Mouse (Mus musculus): ENCODE results near the gene Cfap44. TPM values are rescaled to one million over a fixed set of nuclear protein-coding genes. Genes with fewer than 3 reads are reported as not detected.
A peak's percentile ranks its signal among the peaks of the same experiment; 100 is the strongest.

Cfap44 gene
- polyA plus RNA-seq, 1 experiment from 2014 or later: 0.98 TPM

GRCm38 (mm10) chr16:44496971-44497464 is 102.4 kb downstream of the Cfap44 start:
- Histone ChIP-seq H3K27me3 (no peaks in the 10 kb centered on the region), H3K4me3 (no peak overlapping the region), H3K27ac (peak overlapping the region; percentile 60; the same call in 1 of the 2 replicates), H3K4me1 (peaks cover 35% of the 10 kb centered on the region), H3K4me2 (no peak overlapping the region), H3K36me3 (peaks cover 91% of the 10 kb centered on the region), H3K9ac (no peak overlapping the region), H3K9me3 (no peaks in the 10 kb centered on the region)
- ATAC-seq (ENCODE audit: insufficient number of reproducible peaks, insufficient read depth, low FRiP score, low TSS enrichment, low read depth): no peak
- WGBS: 81% methylated on average over 15 of the region's 15 CpGs

- no peak for ATAC-seq (ENCODE audit: insufficient number of reproducible peaks, insufficient read depth, low FRiP score, low TSS enrichment, low read depth)
- Histone ChIP-seq H3K4me3 (no peak overlapping the region), H3K27ac (no peak overlapping the region), H3K9ac (no peak overlapping the region), H3K36me3 (peaks cover 90% of the 10 kb centered on the region), H3K9me3 (no peaks in the 10 kb centered on the region), H3K4me2 (no peak overlapping the region), H3K4me1 (peaks cover 38% of the 10 kb centered on the region), H3K27me3 (no peaks in the 10 kb centered on the region)
- 92% methylated on average over 3 of the region's 3 CpGs for WGBS
Observed at GRCm38 (mm10) chr16:44498447-44498846, 103.9 kb downstream of the Cfap44 start.

- no peak overlapping the region for H3K4me2 ChIP-seq
- peaks cover 5% of the 10 kb centered on the region; the same call in 1 of the 2 replicates for H3K9me3 ChIP-seq
- H3K4me3 ChIP-seq: no peak overlapping the region
- H3K9ac ChIP-seq: no peak overlapping the region
- H3K27me3 ChIP-seq: no peaks in the 10 kb centered on the region
- H3K4me1 ChIP-seq: peaks cover 21% of the 10 kb centered on the region
- H3K27ac ChIP-seq: no peak overlapping the region
- ATAC-seq (ENCODE audit: insufficient number of reproducible peaks, insufficient read depth, low FRiP score, low TSS enrichment, low read depth): no peak
- H3K36me3 ChIP-seq: peaks cover 97% of the 10 kb centered on the region
- 93% methylated on average over 10 of the region's 10 CpGs for WGBS
Observed at GRCm38 (mm10) chr16:44501783-44502182, 107.2 kb downstream of the Cfap44 start.

- Histone ChIP-seq H3K9me3 (peaks cover 5% of the 10 kb centered on the region; the same call in 1 of the 2 replicates), H3K27me3 (no peaks in the 10 kb centered on the region), H3K36me3 (peaks cover 95% of the 10 kb centered on the region), H3K4me3 (no peak overlapping the region), H3K27ac (no peak overlapping the region), H3K9ac (no peak overlapping the region), H3K4me2 (no peak overlapping the region), H3K4me1 (peaks cover 27% of the 10 kb centered on the region)
- WGBS: 84% methylated on average over 7 of the region's 7 CpGs
- no peak for ATAC-seq (ENCODE audit: insufficient number of reproducible peaks, insufficient read depth, low FRiP score, low TSS enrichment, low read depth)
Observed at GRCm38 (mm10) chr16:44502325-44502724, 107.7 kb downstream of the Cfap44 start.

- Histone ChIP-seq H3K9ac (no peak overlapping the region), H3K4me2 (no peak overlapping the region), H3K36me3 (peaks cover 90% of the 10 kb centered on the region), H3K27me3 (no peaks in the 10 kb centered on the region), H3K4me1 (peaks cover 31% of the 10 kb centered on the region), H3K4me3 (no peak overlapping the region), H3K9me3 (peaks cover 5% of the 10 kb centered on the region; the same call in 1 of the 2 replicates), H3K27ac (no peak overlapping the region)
- no peak for ATAC-seq (ENCODE audit: insufficient number of reproducible peaks, insufficient read depth, low FRiP score, low TSS enrichment, low read depth)
- WGBS: 68% methylated on average over 8 of the region's 8 CpGs
Observed at GRCm38 (mm10) chr16:44502895-44503575, 108.4 kb downstream of the Cfap44 start.

- Histone ChIP-seq H3K27ac (no peak overlapping the region; the same call in 1 of the 2 replicates), H3K4me3 (no peak overlapping the region), H3K4me1 (peaks cover 50% of the 10 kb centered on the region), H3K27me3 (no peaks in the 10 kb centered on the region), H3K36me3 (peaks cover 85% of the 10 kb centered on the region), H3K9me3 (peaks cover 5% of the 10 kb centered on the region; the same call in 1 of the 2 replicates), H3K9ac (no peak overlapping the region), H3K4me2 (no peak overlapping the region)
- WGBS: 69% methylated on average over 1 of the region's 1 CpGs
- no peak for ATAC-seq (ENCODE audit: insufficient number of reproducible peaks, insufficient read depth, low FRiP score, low TSS enrichment, low read depth)
Observed at GRCm38 (mm10) chr16:44505243-44505642, 110.6 kb downstream of the Cfap44 start.

GRCm38 (mm10) chr16:44507027-44507929 is 112.7 kb downstream of the Cfap44 start:
- no peaks in the 10 kb centered on the region for H3K27me3 ChIP-seq
- peaks cover 78% of the 10 kb centered on the region for H3K36me3 ChIP-seq
- no peak overlapping the region for H3K4me2 ChIP-seq
- H3K9ac ChIP-seq: no peak overlapping the region; the same call in 1 of the 2 replicates
- peaks cover 5% of the 10 kb centered on the region; the same call in 1 of the 2 replicates for H3K9me3 ChIP-seq
- 58% methylated on average over 10 of the region's 10 CpGs for WGBS
- H3K27ac ChIP-seq: peak overlapping the region; percentile 78
- no peak for ATAC-seq (ENCODE audit: insufficient number of reproducible peaks, insufficient read depth, low FRiP score, low TSS enrichment, low read depth)
- H3K4me1 ChIP-seq: peaks cover 58% of the 10 kb centered on the region
- no peak overlapping the region for H3K4me3 ChIP-seq

- no peaks in the 10 kb centered on the region for H3K27me3 ChIP-seq
- no peak for ATAC-seq (ENCODE audit: insufficient number of reproducible peaks, insufficient read depth, low FRiP score, low TSS enrichment, low read depth)
- peak overlapping the region; percentile 78 for H3K27ac ChIP-seq
- WGBS: 76% methylated on average over 5 of the region's 5 CpGs
- H3K4me1 ChIP-seq: peaks cover 55% of the 10 kb centered on the region
- H3K9me3 ChIP-seq: peaks cover 5% of the 10 kb centered on the region; the same call in 1 of the 2 replicates
- H3K36me3 ChIP-seq: peaks cover 78% of the 10 kb centered on the region
- no peak overlapping the region for H3K4me2 ChIP-seq
- no peak overlapping the region for H3K9ac ChIP-seq
- H3K4me3 ChIP-seq: no peak overlapping the region
Observed at GRCm38 (mm10) chr16:44508025-44508424, 113.4 kb downstream of the Cfap44 start.

GRCm38 (mm10) chr16:44508772-44509171 is 114.2 kb downstream of the Cfap44 start:
- H3K36me3 ChIP-seq: peaks cover 77% of the 10 kb centered on the region
- H3K4me2 ChIP-seq: no peak overlapping the region
- no peaks in the 10 kb centered on the region for H3K27me3 ChIP-seq
- H3K4me1 ChIP-seq: peaks cover 51% of the 10 kb centered on the region
- peak overlapping the region; percentile 92 for H3K27ac ChIP-seq
- ATAC-seq (ENCODE audit: insufficient number of reproducible peaks, insufficient read depth, low FRiP score, low TSS enrichment, low read depth): no peak
- WGBS: 73% methylated on average over 13 of the region's 13 CpGs
- H3K4me3 ChIP-seq: no peak overlapping the region
- no peak overlapping the region for H3K9ac ChIP-seq
- peaks cover 5% of the 10 kb centered on the region; the same call in 1 of the 2 replicates for H3K9me3 ChIP-seq

- Histone ChIP-seq H3K4me2 (no peak overlapping the region), H3K27me3 (no peaks in the 10 kb centered on the region), H3K9ac (no peak overlapping the region), H3K27ac (peak overlapping the region; percentile 92), H3K4me1 (peaks cover 51% of the 10 kb centered on the region), H3K9me3 (0 out of 2 replicates have a peak, but pooled peaks cover under 1% of the 10 kb centered on the region), H3K4me3 (no peak overlapping the region), H3K36me3 (peaks cover 77% of the 10 kb centered on the region)
- no peak for ATAC-seq (ENCODE audit: insufficient number of reproducible peaks, insufficient read depth, low FRiP score, low TSS enrichment, low read depth)
- WGBS: 60% methylated on average over 7 of the region's 7 CpGs
Observed at GRCm38 (mm10) chr16:44509458-44510344, 115.1 kb downstream of the Cfap44 start.
